Mouse (Mus musculus) ES-E14 (cell line): ENCODE data around the gene Nos1ap. TPM values are rescaled to one million over a fixed set of nuclear protein-coding genes. Genes with fewer than 3 reads are reported as not detected.

Experiments used
- DNase-seq: peaks from one replicate; pipeline ENCODE4 v3.0.0-alpha.2; 2013; ENCODE audit warnings: low read depth, low spot score
- H3K27ac ChIP-seq: 2 replicates; pipeline ENCODE4 v1.5.1; 2012; ENCODE audit warnings: low read depth, mild to moderate bottlenecking, low read length, moderate library complexity, mixed read lengths; ENCODE audit not compliant: poor library complexity, insufficient read depth, severe bottlenecking
- H3K36me3 ChIP-seq: 2 replicates; pipeline ENCODE4 v1.6.1; 2012; ENCODE audit warnings: mild to moderate bottlenecking, low read length, moderate library complexity, mixed read lengths; ENCODE audit not compliant: control insufficient read depth, poor library complexity, insufficient read depth, severe bottlenecking
- H3K4me1 ChIP-seq, 2 experiments: fragments of 150-350 bp in 1 of 2; sonication (generic) in 1 of 2; 2 replicates each; pipeline ENCODE4 v1.6.1; 2012; ENCODE audit warnings: low read length in 2 of 2, mild to moderate bottlenecking in 1 of 2, mixed read lengths in 1 of 2; ENCODE audit not compliant: control insufficient read depth in 2 of 2, insufficient read depth in 2 of 2, poor library complexity in 1 of 2
- H3K4me3 ChIP-seq, 2 experiments: fragments of 150-350 bp in 1 of 2; sonication (generic) in 1 of 2; 2 replicates each; pipeline ENCODE4 v1.5.1; 2012; ENCODE audit warnings: low read length in 2 of 2, low read depth in 1 of 2, mild to moderate bottlenecking in 1 of 2, mixed read lengths in 1 of 2; ENCODE audit not compliant: insufficient read depth in 1 of 2, poor library complexity in 1 of 2, severe bottlenecking in 1 of 2
- H3K9ac ChIP-seq: 2 replicates; pipeline ENCODE4 v1.6.1; 2012; ENCODE audit warnings: low read depth, mild to moderate bottlenecking, low read length, mixed read lengths; ENCODE audit not compliant: poor library complexity, insufficient read depth, severe bottlenecking
- H3K9me3 ChIP-seq: fragments of 150-350 bp; sonication (generic); 2 replicates; pipeline ENCODE4 v1.6.1; 2012; ENCODE audit warnings: low read depth, mild to moderate bottlenecking, low read length; ENCODE audit not compliant: control insufficient read depth, insufficient read depth
- CHD2 ChIP-seq: IDR thresholded peaks from 2 replicates; pipeline ENCODE4 v1.6.1; 2014; ENCODE audit warnings: mild to moderate bottlenecking, low read depth, low read length, inconsistent platforms
- HCFC1 ChIP-seq: IDR thresholded peaks from 2 replicates; pipeline ENCODE4 v1.6.1; 2012; ENCODE audit warnings: low read length, inconsistent platforms, borderline replicate concordance; ENCODE audit not compliant: insufficient read depth
- MAFK ChIP-seq: IDR thresholded peaks from 2 replicates; pipeline ENCODE4 v1.6.1; 2014; ENCODE audit warnings: mild to moderate bottlenecking, low read depth, low read length, inconsistent platforms; ENCODE audit not compliant: insufficient read depth
- ZC3H11A ChIP-seq: IDR thresholded peaks from 2 replicates; pipeline ENCODE4 v1.6.1; 2012; ENCODE audit warnings: low read depth, mild to moderate bottlenecking, inconsistent platforms, low read length, borderline replicate concordance
- ZNF384 ChIP-seq: IDR thresholded peaks from 2 replicates; pipeline ENCODE4 v1.6.1; 2012; ENCODE audit warnings: low read depth, low read length, inconsistent platforms
- in situ Hi-C, 2 experiments: fragments of 600-800 bp; cut with MboI; formaldehyde crosslinking; loops; one replicate each; pipeline ENCODE4 v1.15.1; 2025; ENCODE audit warnings: low sequenced_read_pairs in 2 of 2, inconsistent platforms in 1 of 2; ENCODE audit not compliant: unreplicated experiment in 2 of 2
- total RNA-seq: library from RNA; depleted of rRNA; stranded (reverse); fragments of 300-350 nt; gene quantifications from 2 replicates; pipeline ENCODE4 v1.2.3, GENCODE M21; 2012

The Nos1ap gene
- total RNA-seq, 1 experiment, result 0.49 TPM

DNA sequence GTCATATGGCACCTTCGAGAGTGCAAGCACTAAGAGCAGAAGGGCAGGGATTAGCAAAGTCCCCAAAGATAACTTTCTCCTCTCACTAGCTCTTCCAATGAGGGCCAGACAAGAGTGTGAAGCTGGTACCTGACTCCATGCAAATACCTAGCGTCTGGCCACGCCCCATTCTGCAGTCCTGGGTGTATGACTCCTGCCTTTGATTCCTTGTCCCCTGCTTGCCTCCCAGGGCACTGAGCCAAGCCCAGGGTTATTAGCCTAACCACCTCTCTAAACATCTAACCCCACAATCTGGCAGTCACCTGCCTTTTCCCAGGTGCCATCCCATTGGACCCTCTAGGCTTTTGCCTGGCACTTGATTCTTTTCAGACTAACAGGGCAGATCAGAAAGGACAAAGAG lies 208.2 kb downstream of the Nos1ap start:
- Histone ChIP-seq H3K9ac (no peak overlapping the region), H3K9me3 (no peaks in the 10 kb centered on the region), H3K36me3 (no peaks in the 10 kb centered on the region), H3K27ac (no peak overlapping the region), H3K4me1 (peaks cover 0 to 11% of the 10 kb centered on the region in 2 experiments; a peak in 2 of 4 replicates), H3K4me3 (no peak overlapping the region)
- TF ChIP-seq MAFK, result no peak
- TF ChIP-seq ZC3H11A, result no peak
- TF ChIP-seq HCFC1, result no peak
- TF ChIP-seq ZNF384, result no peak
- TF ChIP-seq CHD2, result no peak
- in situ Hi-C loops, result no loop called here
- no peak for DNase-seq

DNA sequence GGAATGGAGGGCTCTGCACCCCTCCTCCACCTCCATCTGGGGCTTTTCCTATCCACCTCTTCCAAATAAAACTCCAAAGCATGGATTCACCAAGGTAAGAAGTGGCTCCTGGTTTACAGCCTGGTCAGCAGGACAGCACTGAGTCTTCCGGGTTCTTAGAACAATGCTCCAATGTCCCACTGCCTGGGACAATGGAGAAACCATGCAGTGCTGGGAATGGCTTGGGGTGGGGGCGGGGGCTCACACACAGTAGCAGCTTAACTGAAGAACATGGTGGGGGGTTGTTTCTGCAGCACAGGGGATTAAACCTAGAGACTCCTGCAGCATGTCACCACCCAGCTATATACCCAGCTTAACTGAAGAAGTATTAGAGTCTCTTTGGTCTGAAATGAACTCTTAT lies 209.2 kb downstream of the Nos1ap start:
- no peak for DNase-seq
- no peak overlapping the region for H3K9ac ChIP-seq
- H3K27ac ChIP-seq, result no peak overlapping the region
- in situ Hi-C loops, result no loop called here
- H3K36me3 ChIP-seq, result no peaks in the 10 kb centered on the region
- H3K4me3 ChIP-seq, result no peak overlapping the region
- peaks cover 0 to 11% of the 10 kb centered on the region in 2 experiments; a peak in 2 of 4 replicates for H3K4me1 ChIP-seq
- TF ChIP-seq HCFC1, result no peak
- TF ChIP-seq ZNF384, result no peak
- TF ChIP-seq ZC3H11A, result no peak
- TF ChIP-seq MAFK, result no peak
- TF ChIP-seq CHD2, result no peak
- H3K9me3 ChIP-seq, result no peaks in the 10 kb centered on the region

DNA sequence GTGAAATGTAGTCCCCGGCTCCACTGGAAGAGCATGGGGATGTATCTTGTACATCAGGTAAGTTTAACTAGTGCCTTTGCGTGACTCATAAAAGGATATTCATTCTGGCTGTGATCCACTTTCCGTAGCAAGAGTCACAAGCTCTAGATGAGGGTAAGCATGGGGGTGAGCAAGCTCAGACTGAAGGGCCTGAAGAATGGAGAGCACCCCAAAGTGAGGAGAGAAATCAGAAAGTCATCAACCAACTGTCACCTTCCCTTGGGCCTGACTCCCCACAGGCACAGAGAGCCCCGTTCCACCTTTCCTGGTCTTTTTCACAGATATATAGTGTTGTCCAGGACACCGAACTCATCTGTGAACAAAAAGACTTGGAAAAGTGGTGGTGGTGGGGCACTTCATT lies 213.9 kb downstream of the Nos1ap start:
- DNase-seq, result no peak

DNA sequence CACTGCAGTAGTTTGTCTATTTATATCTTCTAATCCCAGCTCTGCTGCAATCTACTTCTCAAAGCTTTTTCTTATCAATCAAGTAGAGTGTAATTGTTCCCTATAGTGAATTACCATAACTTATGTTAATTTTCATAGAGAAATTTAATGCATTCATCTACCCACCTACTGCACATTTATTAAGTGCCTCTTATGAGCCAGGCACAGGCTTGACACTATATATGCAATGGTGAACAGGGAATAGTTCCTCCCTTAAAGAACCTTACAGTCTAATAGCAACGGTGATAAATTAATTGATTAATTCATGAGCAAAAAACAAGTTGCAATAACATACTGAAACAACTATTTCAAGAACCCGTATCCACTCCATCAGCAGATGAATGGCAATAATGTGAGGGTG lies 215.9 kb downstream of the Nos1ap start:
- Histone ChIP-seq H3K4me3 (no peak overlapping the region), H3K36me3 (no peaks in the 10 kb centered on the region), H3K9me3 (no peaks in the 10 kb centered on the region), H3K9ac (no peak overlapping the region), H3K27ac (no peak overlapping the region), H3K4me1 (no peaks in the 10 kb centered on the region)
- TF ChIP-seq HCFC1, result no peak
- TF ChIP-seq MAFK, result no peak
- no peak for TF ChIP-seq ZNF384
- no peak for TF ChIP-seq CHD2
- no peak for TF ChIP-seq ZC3H11A
- in situ Hi-C loops, result no loop called here
- DNase-seq, result no peak

More for the DNA sequence above, 213.9 kb downstream of the Nos1ap start:
- Histone ChIP-seq H3K9me3 (no peaks in the 10 kb centered on the region), H3K4me1 (peaks cover 0 to 3% of the 10 kb centered on the region in 2 experiments; a peak in 1 of 4 replicates), H3K36me3 (no peaks in the 10 kb centered on the region), H3K27ac (no peak overlapping the region), H3K4me3 (no peak overlapping the region), H3K9ac (no peak overlapping the region)
- TF ChIP-seq HCFC1 (no peak), ZC3H11A (no peak), ZNF384 (no peak), CHD2 (no peak), MAFK (no peak)
- in situ Hi-C loops, result no loop called here

DNA sequence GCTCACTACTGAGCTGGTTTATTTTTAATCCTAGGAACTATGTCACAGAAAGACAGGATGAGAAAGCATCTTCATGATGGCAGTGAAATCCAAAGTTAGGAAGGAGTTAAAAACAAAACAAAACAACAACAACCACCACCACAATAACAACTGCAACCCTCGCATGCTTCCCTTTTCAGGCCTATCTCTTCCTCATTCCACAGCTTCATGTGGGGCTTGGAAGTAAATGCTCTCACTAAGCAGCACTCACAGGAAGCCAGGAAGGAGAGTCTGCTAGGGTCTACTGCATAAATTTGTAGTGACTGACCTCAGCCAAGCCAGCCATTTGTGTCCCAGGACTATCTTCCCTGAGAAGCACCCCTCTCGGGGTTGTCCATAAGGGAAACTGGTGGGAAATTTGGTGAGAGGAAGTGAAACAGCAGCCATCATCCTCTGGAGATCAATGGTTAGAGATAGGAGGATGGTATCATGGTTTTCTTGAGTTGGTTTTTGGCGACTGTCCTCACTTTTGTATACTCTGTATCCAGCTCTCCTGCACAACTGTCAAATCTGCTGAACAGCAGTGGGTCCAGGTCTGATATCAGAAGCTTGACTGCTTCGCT lies 218.4 kb downstream of the Nos1ap start:
- H3K9ac ChIP-seq, result no peak overlapping the region

More for the DNA sequence above, 218.4 kb downstream of the Nos1ap start:
- Histone ChIP-seq H3K4me1 (no peaks in the 10 kb centered on the region), H3K4me3 (no peak overlapping the region), H3K36me3 (no peaks in the 10 kb centered on the region), H3K9me3 (no peaks in the 10 kb centered on the region), H3K27ac (no peak overlapping the region)
- in situ Hi-C loops, result no loop called here
- TF ChIP-seq ZNF384, result no peak
- TF ChIP-seq CHD2, result no peak
- no peak for TF ChIP-seq ZC3H11A
- no peak for TF ChIP-seq MAFK
- no peak for TF ChIP-seq HCFC1
- no peak for DNase-seq
